Mouse (Mus musculus) MN1 (cell line): ENCODE data around the gene RPS10-NUDT3.
A peak's percentile ranks its signal among the peaks of the same experiment; 100 is the strongest.

Experiments used
- DNase-seq: peaks from one replicate; pipeline ENCODE4 v3.0.0-alpha.2; 2016; ENCODE audit warnings: low spot score

The RPS10-NUDT3 gene

GRCm38 (mm10) chr17:27610679-27611518 lies 24.1 kb downstream of the RPS10-NUDT3 start:
- DNase-seq, result no peak

- DNase-seq, result no peak
These were observed 25.4 kb downstream of the RPS10-NUDT3 start for GRCm38 (mm10) chr17:27609576-27609975.

- DNase-seq, result peak; percentile 62
These were observed 31.3 kb downstream of the RPS10-NUDT3 start for GRCm38 (mm10) chr17:27603522-27604234.

GRCm38 (mm10) chr17:27603036-27603435 lies 32.0 kb downstream of the RPS10-NUDT3 start:
- DNase-seq, result no peak

GRCm38 (mm10) chr17:27600869-27601268 lies 34.2 kb downstream of the RPS10-NUDT3 start:
- DNase-seq, result no peak

GRCm38 (mm10) chr17:27600286-27600685 lies 34.7 kb downstream of the RPS10-NUDT3 start:
- DNase-seq, result no peak

- DNase-seq, result no peak
These were observed 38.4 kb downstream of the RPS10-NUDT3 start for GRCm38 (mm10) chr17:27596376-27597190.

- DNase-seq, result no peak
These were observed 39.2 kb downstream of the RPS10-NUDT3 start for GRCm38 (mm10) chr17:27595659-27596375.

- no peak for DNase-seq
These were observed 42.5 kb downstream of the RPS10-NUDT3 start for GRCm38 (mm10) chr17:27592565-27592910.

GRCm38 (mm10) chr17:27591826-27592564 lies 43.0 kb downstream of the RPS10-NUDT3 start:
- DNase-seq, result no peak

GRCm38 (mm10) chr17:27588231-27588630 lies 46.8 kb downstream of the RPS10-NUDT3 start:
- DNase-seq, result no peak

GRCm38 (mm10) chr17:27587252-27587651 lies 47.8 kb downstream of the RPS10-NUDT3 start:
- no peak for DNase-seq

- no peak for DNase-seq
These were observed 48.4 kb downstream of the RPS10-NUDT3 start for GRCm38 (mm10) chr17:27586661-27587060.

GRCm38 (mm10) chr17:27583185-27583894 lies 51.7 kb downstream of the RPS10-NUDT3 start:
- DNase-seq, result no peak

- DNase-seq, result no peak
These were observed 54.5 kb downstream of the RPS10-NUDT3 start for GRCm38 (mm10) chr17:27580392-27581068.

GRCm38 (mm10) chr17:27579816-27580215 lies 55.2 kb downstream of the RPS10-NUDT3 start:
- DNase-seq, result no peak

- DNase-seq, result no peak
These were observed 56.5 kb downstream of the RPS10-NUDT3 start for GRCm38 (mm10) chr17:27578487-27578886.

GRCm38 (mm10) chr17:27577468-27577867 lies 57.6 kb downstream of the RPS10-NUDT3 start:
- peak; percentile 35 for DNase-seq

GRCm38 (mm10) chr17:27576056-27576455 lies 59.0 kb downstream of the RPS10-NUDT3 start:
- DNase-seq, result no peak
